Mouse (Mus musculus): ENCODE results near the gene Tgif2. TPM values are rescaled to one million over a fixed set of nuclear protein-coding genes. Genes with fewer than 3 reads are reported as not detected.
"Not testable (repeated sequence)": the region's sequence is repeated elsewhere in the genome, so short reads cannot be mapped to it uniquely, and the experiment has no call there.

Gene Tgif2
- polyA plus RNA-seq, 1 experiment from 2014 or later: 11.2 TPM

DNA sequence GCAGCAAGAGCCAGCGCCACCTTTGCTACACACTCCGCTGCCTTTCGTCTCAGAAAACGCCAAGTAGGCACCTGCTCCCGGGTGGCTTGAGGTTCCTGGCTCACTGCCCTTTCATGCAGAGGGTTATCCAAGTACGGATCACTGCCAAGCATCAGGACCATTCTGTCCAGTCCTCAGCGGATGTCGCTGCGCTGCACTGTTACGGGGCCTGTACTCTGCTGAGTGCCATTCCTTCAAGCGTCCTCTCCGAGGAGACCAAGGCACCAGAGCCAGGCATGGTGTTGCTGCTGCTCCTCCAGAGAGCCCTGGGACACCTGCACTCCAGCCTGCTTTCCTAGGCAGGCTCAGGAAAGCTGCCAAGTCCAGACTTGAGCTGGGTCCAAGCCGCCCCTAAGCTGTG lies 13.8 kb downstream of the Tgif2 start:
- not testable (repeated sequence) for H3K27me3 ChIP-seq (ENCODE audit: control insufficient read depth, insufficient read depth, low read length); H3K4me1 ChIP-seq (ENCODE audit: control insufficient read depth, insufficient read depth, low read length); H3K4me3 ChIP-seq (ENCODE audit: low read depth, low read length); H3K27ac ChIP-seq (ENCODE audit: low read depth, low read length); H3K9me3 ChIP-seq (ENCODE audit: control insufficient read depth, low read length); H3K4me2 ChIP-seq (ENCODE audit: low read depth, low read length); H3K9ac ChIP-seq (replicated peaks; ENCODE audit: low read depth, low read length)
- peak; percentile 65; the same call in 1 of the 2 replicates for ATAC-seq (ENCODE audit: low read depth)
- 73% methylated on average over 8 of the region's 13 CpGs for WGBS
- H3K36me3 ChIP-seq (ENCODE audit: control insufficient read depth, insufficient read depth, low read length): peaks cover 17% of the 10 kb centered on the region; the same call in 1 of the 2 replicates

DNA sequence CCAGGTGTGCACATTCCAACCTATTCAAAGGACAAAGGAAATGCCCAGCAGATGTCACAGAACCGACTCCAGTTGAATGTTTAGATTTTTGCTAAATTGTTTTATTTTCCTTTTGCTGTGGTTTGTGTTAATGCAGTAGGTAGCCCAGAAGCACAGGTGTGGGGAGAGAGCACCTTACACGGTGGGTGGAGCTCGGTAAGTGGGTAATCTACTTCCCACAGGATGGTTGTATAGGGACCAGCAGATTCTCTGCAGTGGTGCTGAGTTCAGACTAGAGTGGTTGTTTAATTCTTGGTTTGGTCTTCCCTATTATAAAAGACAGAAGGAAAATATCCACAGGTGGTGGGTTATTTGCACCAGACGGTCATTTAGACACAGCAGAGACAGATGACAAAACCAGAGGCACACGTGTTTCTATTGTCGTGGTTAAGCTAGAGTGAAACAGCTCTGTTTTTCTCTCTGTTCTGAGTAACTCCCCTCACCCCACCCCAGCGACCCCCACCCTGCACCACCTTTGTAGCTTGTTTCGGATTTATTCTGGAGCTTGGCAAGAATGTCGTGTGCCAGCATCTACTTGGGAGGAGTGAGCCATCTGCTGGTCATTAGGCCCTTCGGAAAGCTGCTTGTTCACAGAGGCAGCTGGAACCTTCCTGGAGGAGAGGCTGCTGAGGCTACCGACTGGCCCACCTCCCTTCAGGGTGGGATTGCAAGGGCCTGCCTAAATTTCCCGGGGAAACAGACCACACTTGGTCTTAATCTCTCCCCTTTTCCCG lies 14.4 kb downstream of the Tgif2 start:
- 44% methylated on average over 13 of the region's 13 CpGs for WGBS
- not testable (repeated sequence) for ATAC-seq (ENCODE audit: low read depth)
- H3K36me3 ChIP-seq (ENCODE audit: control insufficient read depth, insufficient read depth, low read length): peaks cover 17% of the 10 kb centered on the region; the same call in 1 of the 2 replicates

DNA sequence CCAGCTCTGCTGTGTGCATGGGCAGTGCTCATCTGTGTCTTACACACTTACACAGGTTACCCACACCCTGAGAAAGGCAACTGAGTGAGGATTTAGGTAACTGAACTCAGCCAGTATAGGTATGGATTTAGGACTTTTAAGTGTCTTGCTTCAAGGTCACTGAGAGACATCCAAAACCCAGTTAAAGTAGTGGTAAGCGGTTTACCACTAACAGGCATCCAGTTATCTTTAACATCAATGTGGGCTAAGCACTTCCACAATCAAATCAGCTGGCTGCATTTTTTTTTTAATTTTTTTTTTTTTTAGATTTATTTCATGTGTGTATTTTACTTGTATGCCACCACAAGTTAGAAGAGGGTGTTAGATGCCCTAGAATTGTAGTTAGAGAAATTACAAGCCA lies 16.5 kb downstream of the Tgif2 start:
- H3K4me1 ChIP-seq (ENCODE audit: control insufficient read depth, insufficient read depth, low read length): peaks cover 4% of the 10 kb centered on the region; the same call in 1 of the 2 replicates
- no peak overlapping the region for H3K4me2 ChIP-seq (ENCODE audit: low read depth, low read length)
- H3K9me3 ChIP-seq (ENCODE audit: control insufficient read depth, low read length): no peaks in the 10 kb centered on the region
- H3K9ac ChIP-seq (replicated peaks; ENCODE audit: low read depth, low read length): no peak overlapping the region
- 97% methylated on average over 1 of the region's 1 CpGs for WGBS
- no peak overlapping the region for H3K4me3 ChIP-seq (ENCODE audit: low read depth, low read length)
- peaks cover 17% of the 10 kb centered on the region; the same call in 1 of the 2 replicates for H3K36me3 ChIP-seq (ENCODE audit: control insufficient read depth, insufficient read depth, low read length)
- no peak overlapping the region for H3K27ac ChIP-seq (ENCODE audit: low read depth, low read length)
- ATAC-seq (ENCODE audit: low read depth): no peak
- no peaks in the 10 kb centered on the region for H3K27me3 ChIP-seq (ENCODE audit: control insufficient read depth, insufficient read depth, low read length)

More for the DNA sequence above, 14.4 kb downstream of the Tgif2 start:
- H3K27ac ChIP-seq (ENCODE audit: low read depth, low read length); H3K27me3 ChIP-seq (ENCODE audit: control insufficient read depth, insufficient read depth, low read length); H3K4me2 ChIP-seq (ENCODE audit: low read depth, low read length); H3K4me3 ChIP-seq (ENCODE audit: low read depth, low read length); H3K9ac ChIP-seq (replicated peaks; ENCODE audit: low read depth, low read length); H3K4me1 ChIP-seq (ENCODE audit: control insufficient read depth, insufficient read depth, low read length); H3K9me3 ChIP-seq (ENCODE audit: control insufficient read depth, low read length): not testable (repeated sequence)

DNA sequence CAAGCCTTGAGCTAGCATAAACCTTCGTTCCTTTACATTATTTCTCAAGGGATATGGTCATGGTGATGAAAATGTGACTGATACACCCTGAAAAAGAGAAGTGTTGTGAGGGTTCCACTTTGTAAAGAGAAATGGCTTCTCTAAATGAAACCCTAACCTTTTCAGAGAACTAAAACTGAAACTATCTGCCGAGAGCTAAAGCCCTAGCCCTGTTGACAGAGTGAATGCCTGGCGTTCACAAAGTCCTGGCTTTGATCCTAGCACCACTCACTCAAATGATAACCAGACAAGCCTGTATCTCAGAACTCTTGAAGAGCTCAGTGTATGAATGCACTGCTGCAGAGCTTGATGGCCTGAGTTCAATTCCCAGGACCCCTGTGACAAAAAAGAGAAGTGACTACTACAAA lies 17.6 kb downstream of the Tgif2 start:
- H3K27me3 ChIP-seq (ENCODE audit: control insufficient read depth, insufficient read depth, low read length): no peaks in the 10 kb centered on the region
- H3K9ac ChIP-seq (replicated peaks; ENCODE audit: low read depth, low read length): no peak overlapping the region
- 0 out of 2 replicates have a peak, but pooled peaks cover 14% of the 10 kb centered on the region for H3K36me3 ChIP-seq (ENCODE audit: control insufficient read depth, insufficient read depth, low read length)
- no peak for ATAC-seq (ENCODE audit: low read depth)
- H3K4me1 ChIP-seq (ENCODE audit: control insufficient read depth, insufficient read depth, low read length): peaks cover 12% of the 10 kb centered on the region
- H3K27ac ChIP-seq (ENCODE audit: low read depth, low read length): no peak overlapping the region
- WGBS: 83% methylated on average over 3 of the region's 3 CpGs
- H3K9me3 ChIP-seq (ENCODE audit: control insufficient read depth, low read length): no peaks in the 10 kb centered on the region
- H3K4me2 ChIP-seq (ENCODE audit: low read depth, low read length): no peak overlapping the region
- no peak overlapping the region for H3K4me3 ChIP-seq (ENCODE audit: low read depth, low read length)

DNA sequence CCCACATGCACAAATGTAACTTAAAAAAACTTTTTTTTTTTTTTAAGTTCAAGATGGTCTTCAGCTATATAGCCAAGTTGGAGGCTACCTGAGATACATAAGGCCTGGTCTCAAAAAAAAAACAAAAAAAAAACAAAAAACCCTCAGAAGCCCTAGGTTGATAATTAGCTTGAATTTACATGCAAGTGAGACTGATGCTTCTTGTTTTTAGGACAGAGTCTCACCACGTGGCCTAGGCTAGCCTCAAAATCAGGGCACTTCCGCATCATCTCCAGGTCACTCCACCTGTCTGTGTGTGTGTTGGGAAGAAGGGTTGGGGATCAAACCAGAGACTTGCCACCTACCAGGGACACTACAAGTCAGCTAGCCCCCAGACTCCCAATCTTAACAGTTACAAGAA lies 18.0 kb downstream of the Tgif2 start, which contains the start of gene 4930518I15Rik:
Gene 4930518I15Rik, minus strand, starts transcription at position 112 of the 400 bp plus-strand sequence.
- Histone ChIP-seq H3K4me3 (ENCODE audit: low read depth, low read length) (no peak within 1 kb of the TSS), H3K36me3 (ENCODE audit: control insufficient read depth, insufficient read depth, low read length) (0 out of 2 replicates have a peak, but pooled peaks cover 14% of the 10 kb centered on the region), H3K9ac (replicated peaks; ENCODE audit: low read depth, low read length) (no peak within 1 kb of the TSS), H3K4me1 (ENCODE audit: control insufficient read depth, insufficient read depth, low read length) (peaks cover 12% of the 10 kb centered on the region), H3K27me3 (ENCODE audit: control insufficient read depth, insufficient read depth, low read length) (no peaks in the 10 kb centered on the region), H3K9me3 (ENCODE audit: control insufficient read depth, low read length) (no peaks in the 10 kb centered on the region), H3K27ac (ENCODE audit: low read depth, low read length) (no peak within 1 kb of the TSS), H3K4me2 (ENCODE audit: low read depth, low read length) (no peak within 1 kb of the TSS)
- ATAC-seq (ENCODE audit: low read depth): no peak
- 94% methylated on average over 2 of the region's 2 CpGs for WGBS

DNA sequence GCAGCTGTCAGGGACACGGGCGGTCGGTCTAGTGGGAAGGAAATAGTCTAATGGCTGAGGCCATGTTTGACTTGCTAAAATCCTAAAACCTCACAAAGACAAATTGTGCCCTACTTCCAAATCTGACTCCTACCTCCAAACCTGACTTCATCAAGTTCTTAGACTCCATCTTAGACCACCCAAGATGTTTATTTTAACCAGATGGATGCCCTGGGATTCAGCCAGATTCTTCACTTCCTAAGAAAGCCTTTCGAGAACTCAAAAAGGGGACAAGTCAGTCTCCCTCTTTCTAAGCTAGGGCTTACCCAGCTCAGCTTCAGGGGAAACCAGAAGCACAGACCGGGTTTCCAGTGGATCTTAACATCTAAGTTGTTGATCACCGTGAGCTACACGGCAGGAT lies 18.9 kb downstream of the Tgif2 start:
- H3K9ac ChIP-seq (replicated peaks; ENCODE audit: low read depth, low read length): no peak overlapping the region
- H3K36me3 ChIP-seq (ENCODE audit: control insufficient read depth, insufficient read depth, low read length): 0 out of 2 replicates have a peak, but pooled peaks cover 14% of the 10 kb centered on the region
- no peak for ATAC-seq (ENCODE audit: low read depth)
- H3K4me1 ChIP-seq (ENCODE audit: control insufficient read depth, insufficient read depth, low read length): peaks cover 13% of the 10 kb centered on the region
- no peak overlapping the region for H3K4me3 ChIP-seq (ENCODE audit: low read depth, low read length)
- 86% methylated on average over 7 of the region's 7 CpGs for WGBS
- H3K27ac ChIP-seq (ENCODE audit: low read depth, low read length): no peak overlapping the region
- no peak overlapping the region for H3K4me2 ChIP-seq (ENCODE audit: low read depth, low read length)
- H3K27me3 ChIP-seq (ENCODE audit: control insufficient read depth, insufficient read depth, low read length): no peaks in the 10 kb centered on the region
- no peaks in the 10 kb centered on the region for H3K9me3 ChIP-seq (ENCODE audit: control insufficient read depth, low read length)

DNA sequence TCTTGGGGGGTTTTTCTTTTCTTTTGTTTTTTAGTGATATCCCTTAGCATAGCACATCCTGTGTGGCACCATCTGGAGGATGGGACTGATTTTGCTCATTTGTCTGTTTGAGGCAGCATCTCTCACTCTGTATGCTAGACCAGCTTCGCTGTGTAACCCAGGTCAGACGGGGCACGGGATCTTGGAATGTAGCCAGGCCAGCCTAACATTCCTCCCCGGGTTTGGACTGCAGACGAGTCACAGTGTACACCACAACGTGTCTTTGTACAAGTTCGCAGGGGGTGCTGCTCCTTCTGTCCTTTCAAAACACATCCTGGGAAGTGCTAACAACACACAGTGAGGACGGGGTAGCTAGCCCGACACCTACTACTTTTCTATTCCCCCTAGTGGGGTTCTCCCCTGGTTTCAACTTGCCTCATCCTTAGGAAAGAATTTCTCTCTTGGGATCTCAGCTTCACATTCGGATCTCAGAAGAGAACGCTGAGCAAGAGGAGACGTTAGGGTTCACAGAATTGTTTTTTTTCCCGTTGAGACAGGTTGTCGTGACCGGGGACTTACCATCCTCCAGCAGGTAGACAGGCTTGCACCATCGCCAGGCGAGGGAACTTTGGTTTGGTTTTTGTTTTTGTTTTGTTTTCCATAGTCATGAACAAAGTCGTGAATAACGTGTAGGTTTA lies 22.4 kb downstream of the Tgif2 start:
- peaks cover 14% of the 10 kb centered on the region; the same call in 1 of the 2 replicates for H3K36me3 ChIP-seq (ENCODE audit: control insufficient read depth, insufficient read depth, low read length)
- H3K4me3 ChIP-seq (ENCODE audit: low read depth, low read length): peak overlapping the region; percentile 99
- ATAC-seq (ENCODE audit: low read depth): peak; percentile 9; the same call in 1 of the 2 replicates
- H3K4me2 ChIP-seq (ENCODE audit: low read depth, low read length): peak overlapping the region; percentile 79
- peak overlapping the region; percentile 88 for H3K27ac ChIP-seq (ENCODE audit: low read depth, low read length)
- H3K27me3 ChIP-seq (ENCODE audit: control insufficient read depth, insufficient read depth, low read length): no peaks in the 10 kb centered on the region
- H3K9ac ChIP-seq (replicated peaks; ENCODE audit: low read depth, low read length): peak overlapping the region; percentile 94
- peaks cover 19% of the 10 kb centered on the region for H3K4me1 ChIP-seq (ENCODE audit: control insufficient read depth, insufficient read depth, low read length)
- H3K9me3 ChIP-seq (ENCODE audit: control insufficient read depth, low read length): no peaks in the 10 kb centered on the region
- under 1% methylated on average over 19 of the region's 19 CpGs for WGBS

DNA sequence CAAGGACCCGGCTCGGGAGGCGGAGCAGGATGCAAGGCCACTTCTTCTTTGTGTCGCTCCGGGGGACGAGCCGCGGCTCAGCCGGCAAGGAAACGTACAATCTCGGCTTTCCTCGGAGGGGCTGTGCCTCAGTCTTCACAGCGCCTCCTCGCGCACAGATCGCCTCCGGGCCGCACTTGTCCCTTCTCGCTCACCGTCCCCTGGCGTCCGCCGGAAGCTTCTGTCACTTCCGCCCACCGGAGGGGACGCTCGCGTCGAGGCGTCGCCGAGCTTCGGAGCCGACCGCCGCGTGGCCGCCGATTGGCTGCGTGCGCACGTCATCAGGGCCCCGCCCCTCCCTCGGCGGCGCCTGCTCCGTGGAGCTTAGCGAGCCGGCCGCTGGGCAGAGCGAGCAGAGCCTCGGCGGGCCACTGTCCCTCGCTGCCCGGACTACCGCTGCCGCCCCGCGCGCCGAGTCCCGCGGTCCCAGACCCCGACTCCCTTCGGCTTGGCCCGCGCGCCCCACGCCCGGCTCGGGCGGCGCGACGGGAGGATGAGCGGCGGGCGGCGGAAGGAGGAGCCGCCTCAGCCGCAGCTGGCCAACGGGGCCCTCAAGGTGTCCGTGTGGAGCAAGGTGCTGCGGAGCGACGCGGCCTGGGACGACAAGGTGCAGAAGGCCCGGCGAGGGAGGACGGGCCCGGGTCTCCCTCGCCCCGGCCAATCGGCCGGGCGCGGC lies 23.1 kb downstream of the Tgif2 start, which contains the start of gene Rab5if:
Gene Rab5if, plus strand, starts transcription at position 357 of the 715 bp plus-strand sequence.
- Histone ChIP-seq H3K4me2 (ENCODE audit: low read depth, low read length) (peak within 1 kb of the TSS; percentile 99), H3K27me3 (ENCODE audit: control insufficient read depth, insufficient read depth, low read length) (no peaks in the 10 kb centered on the region), H3K9me3 (ENCODE audit: control insufficient read depth, low read length) (no peaks in the 10 kb centered on the region), H3K4me3 (ENCODE audit: low read depth, low read length) (peak within 1 kb of the TSS; percentile 99), H3K27ac (ENCODE audit: low read depth, low read length) (peak within 1 kb of the TSS; percentile 88), H3K4me1 (ENCODE audit: control insufficient read depth, insufficient read depth, low read length) (peaks cover 17% of the 10 kb centered on the region), H3K36me3 (ENCODE audit: control insufficient read depth, insufficient read depth, low read length) (peaks cover 11% of the 10 kb centered on the region; the same call in 1 of the 2 replicates), H3K9ac (replicated peaks; ENCODE audit: low read depth, low read length) (peak within 1 kb of the TSS; percentile 94)
- ATAC-seq (ENCODE audit: low read depth): peak; percentile 97
- WGBS: under 1% methylated on average over 81 of the region's 98 CpGs
